Mouse (Mus musculus) heart, postnatal 0 days (tissue): Measurements from ENCODE around the gene Bdnf.

ENCODE experiments used
- CTCF ChIP-seq: IDR thresholded peaks from 2 replicates; pipeline ENCODE4 v1.5.1; 2016; ENCODE audit warnings: antibody characterized with exemption, control low read depth, low read depth
- EP300 ChIP-seq: IDR thresholded peaks from 2 replicates; pipeline ENCODE4 v1.6.1; 2016; ENCODE audit warnings: antibody characterized with exemption, low read depth

- TF ChIP-seq EP300: no peak
- TF ChIP-seq CTCF: no peak
These were observed 51.3 kb downstream of the Bdnf start for GRCm38 (mm10) chr2:109725831-109726230.
